Mouse (Mus musculus) heart, embryonic 11.5 days (tissue): ENCODE measurements around the gene Zfp385a. TPM values are rescaled to one million over a fixed set of nuclear protein-coding genes. Genes with fewer than 3 reads are reported as not detected.

ENCODE experiments used
- ATAC-seq: fragments of 200-750 bp; cut with Nextera tagmentation; replicated peaks from 2 replicates; pipeline ENCODE4 v1.8.0; 2017; ENCODE audit warnings: moderate library complexity; ENCODE audit not compliant: insufficient number of reproducible peaks, low FRiP score, low TSS enrichment
- H3K27ac ChIP-seq: fragments of 300-500 bp; sonication (generic); 2 replicates; pipeline ENCODE4 v1.5.1; 2014; ENCODE audit warnings: mild to moderate bottlenecking, low read depth, low read length
- H3K27me3 ChIP-seq: fragments of 300-500 bp; sonication (generic); 2 replicates; pipeline ENCODE4 v1.6.1; 2014; ENCODE audit warnings: mild to moderate bottlenecking, low read length, mixed read lengths; ENCODE audit not compliant: control insufficient read depth, insufficient read depth
- H3K36me3 ChIP-seq: fragments of 300-500 bp; sonication (generic); 2 replicates; pipeline ENCODE4 v1.6.1; 2014; ENCODE audit warnings: mild to moderate bottlenecking, low read length, moderate library complexity, mixed read lengths; ENCODE audit not compliant: control insufficient read depth, insufficient read depth
- H3K4me1 ChIP-seq: fragments of 300-500 bp; sonication (generic); 2 replicates; pipeline ENCODE4 v1.6.1; 2014; ENCODE audit warnings: low read length; ENCODE audit not compliant: control insufficient read depth, insufficient read depth
- H3K4me2 ChIP-seq: fragments of 300-500 bp; sonication (generic); 2 replicates; pipeline ENCODE4 v1.6.1; 2014; ENCODE audit warnings: mild to moderate bottlenecking, moderate library complexity
- H3K4me3 ChIP-seq: fragments of 300-500 bp; sonication (generic); 2 replicates; pipeline ENCODE4 v1.5.1; 2014; ENCODE audit warnings: low read depth, low read length
- H3K9ac ChIP-seq: fragments of 300-500 bp; sonication (generic); 2 replicates; pipeline ENCODE4 v1.6.1; 2014; ENCODE audit warnings: mild to moderate bottlenecking, low read depth, low read length, moderate library complexity
- H3K9me3 ChIP-seq: fragments of 300-500 bp; sonication (generic); replicated peaks from 2 replicates; pipeline ENCODE4 v1.6.1; 2016; ENCODE audit warnings: low read length; ENCODE audit not compliant: control insufficient read depth
- WGBS: fragments of 180-500 bp; shearing (Covaris S2); extraction: QIAGEN DNeasy Blood & Tissue Kit; methylation state at CpG from one replicate; pipeline ENCODE4 v1.1.7; 2014; ENCODE audit not compliant: insufficient replicate concordance; 5-methylcytosine and 5-hydroxymethylcytosine counted together
- polyA plus RNA-seq: library from polyadenylated mRNA; unstranded; fragments of >200 nt; fragmentation: Nextera tagmentation; extraction: Ambion mirVana; gene quantifications from 2 replicates; pipeline ENCODE4 v1.2.1, GENCODE M21; 2014

Gene Zfp385a
- polyA plus RNA-seq, 1 experiment from 2014 or later: 11.6 TPM

- WGBS: 22% methylated on average over 1 of the region's 1 CpGs
- peaks cover 70% of the 10 kb centered on the region for H3K4me1 ChIP-seq
- H3K4me3 ChIP-seq: no peak overlapping the region
- H3K9ac ChIP-seq: no peak overlapping the region
- H3K27ac ChIP-seq: peak overlapping the region; percentile 82
- peaks cover 6% of the 10 kb centered on the region for H3K36me3 ChIP-seq
- no peaks in the 10 kb centered on the region for H3K27me3 ChIP-seq
- peak; percentile 37; the same call in 1 of the 2 replicates for ATAC-seq
- H3K4me2 ChIP-seq: peak overlapping the region; percentile 37; the same call in 1 of the 2 replicates
- no peaks in the 10 kb centered on the region for H3K9me3 ChIP-seq
These were observed 19.2 kb upstream of the Zfp385a start for GRCm38 (mm10) chr15:103359122-103359510.

GRCm38 (mm10) chr15:103358278-103359121 is 18.6 kb upstream of the Zfp385a start:
- H3K27ac ChIP-seq: peak overlapping the region; percentile 82
- peaks cover 65% of the 10 kb centered on the region for H3K4me1 ChIP-seq
- H3K4me3 ChIP-seq: no peak overlapping the region
- 30% methylated on average over 4 of the region's 4 CpGs for WGBS
- no peaks in the 10 kb centered on the region for H3K9me3 ChIP-seq
- peaks cover 12% of the 10 kb centered on the region for H3K36me3 ChIP-seq
- peak; percentile 55 for ATAC-seq
- 0 out of 2 replicates have a peak overlapping the region, but pooled peaks have one; percentile 52 for H3K9ac ChIP-seq
- peak overlapping the region; percentile 37; the same call in 1 of the 2 replicates for H3K4me2 ChIP-seq
- no peaks in the 10 kb centered on the region for H3K27me3 ChIP-seq

GRCm38 (mm10) chr15:103357817-103358216 is 17.9 kb upstream of the Zfp385a start:
- Histone ChIP-seq H3K9me3 (no peaks in the 10 kb centered on the region), H3K27me3 (no peaks in the 10 kb centered on the region), H3K27ac (peak overlapping the region; percentile 82), H3K9ac (0 out of 2 replicates have a peak overlapping the region, but pooled peaks have one; percentile 52), H3K4me2 (no peak overlapping the region), H3K4me1 (peaks cover 65% of the 10 kb centered on the region), H3K36me3 (peaks cover 14% of the 10 kb centered on the region), H3K4me3 (no peak overlapping the region)
- WGBS: 76% methylated on average over 4 of the region's 4 CpGs
- no peak for ATAC-seq

- no peak overlapping the region for H3K4me3 ChIP-seq
- H3K9me3 ChIP-seq: no peaks in the 10 kb centered on the region
- H3K4me2 ChIP-seq: no peak overlapping the region; the same call in 1 of the 2 replicates
- 50% methylated on average over 4 of the region's 4 CpGs for WGBS
- no peak for ATAC-seq
- peak overlapping the region; percentile 49 for H3K9ac ChIP-seq
- H3K36me3 ChIP-seq: peaks cover 27% of the 10 kb centered on the region
- peaks cover 52% of the 10 kb centered on the region for H3K4me1 ChIP-seq
- H3K27ac ChIP-seq: peak overlapping the region; percentile 94
- H3K27me3 ChIP-seq: no peaks in the 10 kb centered on the region
These were observed 16.2 kb upstream of the Zfp385a start for GRCm38 (mm10) chr15:103356130-103356529.

DNA sequence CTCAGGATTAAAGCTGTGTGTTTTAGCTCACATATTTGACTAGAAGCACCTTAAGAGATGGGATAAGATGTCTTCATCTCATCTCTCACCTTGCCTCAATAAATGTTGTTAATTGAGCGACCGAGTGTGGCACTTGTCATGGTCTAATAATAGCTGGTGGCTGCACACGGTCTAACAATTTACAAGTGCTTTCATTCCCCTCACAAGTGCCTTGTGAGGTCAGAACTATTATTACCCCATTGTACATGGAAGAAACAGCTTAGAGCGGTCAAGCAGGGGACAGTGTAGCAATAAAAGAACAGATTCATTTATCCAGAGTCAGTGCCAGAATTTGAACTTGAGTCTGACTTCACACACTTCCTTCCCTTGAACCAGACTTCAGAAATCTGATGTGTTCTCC is 15.5 kb upstream of the Zfp385a start:
- no peak overlapping the region; the same call in 1 of the 2 replicates for H3K4me3 ChIP-seq

DNA sequence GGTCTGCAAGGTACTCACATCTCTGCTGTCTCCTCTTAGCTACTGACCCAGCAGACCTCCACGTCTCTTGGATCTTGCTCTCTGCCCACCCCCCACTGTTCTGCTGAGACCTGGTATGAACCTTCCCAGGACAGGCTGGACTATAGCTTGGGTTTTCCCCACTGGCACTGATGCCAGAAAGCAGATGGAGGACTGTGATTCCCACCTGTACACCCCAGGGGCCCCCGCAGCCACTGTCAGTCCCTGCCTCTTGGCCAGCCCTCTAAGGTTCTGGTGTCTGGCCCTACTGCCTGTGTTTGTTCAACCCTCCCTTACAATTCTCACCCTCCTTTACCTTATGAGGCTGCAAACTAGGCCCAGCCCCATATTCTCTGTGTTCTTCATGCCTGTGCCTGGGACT is 14.8 kb upstream of the Zfp385a start:
- Histone ChIP-seq H3K27ac (peak overlapping the region; percentile 94; the same call in 1 of the 2 replicates), H3K27me3 (no peaks in the 10 kb centered on the region), H3K4me3 (no peak overlapping the region), H3K4me1 (peaks cover 45% of the 10 kb centered on the region), H3K36me3 (peaks cover 41% of the 10 kb centered on the region), H3K9ac (peak overlapping the region; percentile 40; the same call in 1 of the 2 replicates), H3K9me3 (no peaks in the 10 kb centered on the region), H3K4me2 (no peak overlapping the region)
- no peak for ATAC-seq
- WGBS: 87% methylated on average over 2 of the region's 2 CpGs

More for the DNA sequence above, 15.5 kb upstream of the Zfp385a start:
- 40% methylated on average over 4 of the region's 4 CpGs for WGBS
- ATAC-seq: 0 out of 2 replicates have a peak, but pooled peaks have one; percentile 36
- H3K27me3 ChIP-seq: no peaks in the 10 kb centered on the region
- peak overlapping the region; percentile 94 for H3K27ac ChIP-seq
- H3K36me3 ChIP-seq: peaks cover 34% of the 10 kb centered on the region
- peak overlapping the region; percentile 14; the same call in 1 of the 2 replicates for H3K4me2 ChIP-seq
- H3K9me3 ChIP-seq: no peaks in the 10 kb centered on the region
- peaks cover 52% of the 10 kb centered on the region for H3K4me1 ChIP-seq
- H3K9ac ChIP-seq: no peak overlapping the region; the same call in 1 of the 2 replicates

DNA sequence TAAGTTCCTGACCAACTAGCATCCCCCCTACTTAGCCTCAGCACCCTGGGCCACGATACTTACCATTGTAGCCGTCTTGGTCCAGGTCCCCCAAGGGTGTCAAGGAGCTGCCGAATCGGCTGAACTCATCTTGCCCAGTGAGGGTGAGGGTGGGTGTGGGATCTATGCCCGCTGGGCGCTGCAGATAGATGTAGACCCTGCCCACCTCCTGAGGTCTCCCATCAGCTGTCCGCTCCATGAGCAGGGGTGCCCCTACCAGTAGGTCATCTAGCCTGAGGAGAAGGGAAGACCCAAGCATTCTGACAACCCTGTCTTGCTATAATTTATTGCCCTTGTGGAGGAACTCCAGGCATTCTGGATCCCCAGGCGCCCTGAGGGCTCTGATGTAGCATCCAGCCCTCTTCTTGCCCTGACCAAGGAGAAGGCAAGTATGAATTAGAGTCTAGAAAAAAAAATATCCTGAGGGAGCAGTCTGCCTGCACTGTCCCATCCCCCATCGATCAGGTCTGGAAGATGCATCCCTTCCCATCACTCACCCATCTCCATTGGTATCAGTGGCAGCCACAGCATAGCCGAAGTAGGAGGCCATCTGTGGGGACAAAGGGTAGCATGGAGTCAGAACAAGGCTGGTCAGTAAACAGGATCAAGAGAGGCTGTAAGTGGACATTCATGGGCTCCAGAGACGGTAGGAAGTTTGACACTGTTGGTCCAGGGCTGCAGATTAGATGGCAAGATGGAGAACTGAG is 13.8 kb upstream of the Zfp385a start:
- H3K36me3 ChIP-seq: peaks cover 51% of the 10 kb centered on the region
- H3K4me1 ChIP-seq: peaks cover 35% of the 10 kb centered on the region
- 83% methylated on average over 11 of the region's 11 CpGs for WGBS
- H3K4me3 ChIP-seq: no peak overlapping the region
- H3K4me2 ChIP-seq: no peak overlapping the region
- no peak overlapping the region for H3K27ac ChIP-seq
- H3K27me3 ChIP-seq: no peaks in the 10 kb centered on the region
- H3K9me3 ChIP-seq: no peaks in the 10 kb centered on the region
- no peak for ATAC-seq
- H3K9ac ChIP-seq: no peak overlapping the region

- no peaks in the 10 kb centered on the region for H3K9me3 ChIP-seq
- no peaks in the 10 kb centered on the region for H3K27me3 ChIP-seq
- WGBS: 51% methylated on average over 4 of the region's 4 CpGs
- no peak overlapping the region for H3K4me3 ChIP-seq
- no peak overlapping the region for H3K27ac ChIP-seq
- ATAC-seq: no peak
- peaks cover 27% of the 10 kb centered on the region for H3K4me1 ChIP-seq
- H3K36me3 ChIP-seq: peaks cover 54% of the 10 kb centered on the region
- no peak overlapping the region for H3K9ac ChIP-seq
- H3K4me2 ChIP-seq: no peak overlapping the region
These were observed 13.0 kb upstream of the Zfp385a start for GRCm38 (mm10) chr15:103352856-103353255.
